Mouse (Mus musculus): Measurements from ENCODE around the gene Tbc1d24. TPM values are rescaled to one million over a fixed set of nuclear protein-coding genes. Genes with fewer than 3 reads are reported as not detected.

Gene Tbc1d24
- polyA plus RNA-seq, 1 experiment from 2014 or later = 13.0 TPM

- Histone ChIP-seq H3K36me3 (peaks cover 65% of the 10 kb centered on the region), H3K4me3 (no peak overlapping the region), H3K27ac (no peak overlapping the region), H3K27me3 (replicated peaks) (no peaks in the 10 kb centered on the region), H3K9me3 (no peaks in the 10 kb centered on the region), H3K4me1 (peaks cover 5% of the 10 kb centered on the region), H3K4me2 (replicated peaks) (no peak overlapping the region), H3K9ac (no peak overlapping the region)
- 90% methylated on average over 10 of the region's 10 CpGs for WGBS
- ATAC-seq (ENCODE audit: low FRiP score, low read depth) = no peak
These were observed 19.4 kb upstream of the Tbc1d24 start for GRCm38 (mm10) chr17:24224741-24225140.

- H3K4me3 ChIP-seq = no peak overlapping the region
- no peaks in the 10 kb centered on the region for H3K27me3 ChIP-seq (replicated peaks)
- H3K36me3 ChIP-seq = peaks cover 58% of the 10 kb centered on the region
- H3K9ac ChIP-seq = no peak overlapping the region
- H3K27ac ChIP-seq = no peak overlapping the region
- no peak for ATAC-seq (ENCODE audit: low FRiP score, low read depth)
- no peak overlapping the region for H3K4me2 ChIP-seq (replicated peaks)
- H3K4me1 ChIP-seq = peaks cover 11% of the 10 kb centered on the region
- 93% methylated on average over 5 of the region's 5 CpGs for WGBS
- no peaks in the 10 kb centered on the region for H3K9me3 ChIP-seq
These were observed 18.2 kb upstream of the Tbc1d24 start for GRCm38 (mm10) chr17:24223513-24223912.

GRCm38 (mm10) chr17:24222653-24223052, 17.3 kb upstream of the Tbc1d24 start:
- Histone ChIP-seq H3K4me3 (no peak overlapping the region), H3K9ac (no peak overlapping the region), H3K4me2 (replicated peaks) (no peak overlapping the region), H3K27me3 (replicated peaks) (no peaks in the 10 kb centered on the region), H3K27ac (no peak overlapping the region), H3K36me3 (peaks cover 57% of the 10 kb centered on the region), H3K9me3 (no peaks in the 10 kb centered on the region), H3K4me1 (peaks cover 11% of the 10 kb centered on the region)
- 81% methylated on average over 6 of the region's 6 CpGs for WGBS
- no peak for ATAC-seq (ENCODE audit: low FRiP score, low read depth)

GRCm38 (mm10) chr17:24220435-24221411, 15.4 kb upstream of the Tbc1d24 start, which contains the start of gene Tedc2:
Tedc2 (minus strand) TSS chr17:24220851.
- Histone ChIP-seq H3K9me3 (no peaks in the 10 kb centered on the region), H3K27me3 (replicated peaks) (no peaks in the 10 kb centered on the region), H3K4me2 (replicated peaks) (peak within 1 kb of the TSS; percentile 94), H3K9ac (peak within 1 kb of the TSS; percentile 75), H3K36me3 (peaks cover 56% of the 10 kb centered on the region), H3K4me1 (peaks cover 11% of the 10 kb centered on the region), H3K27ac (no peak within 1 kb of the TSS), H3K4me3 (peak within 1 kb of the TSS; percentile 73)
- peak; percentile 94 for ATAC-seq (ENCODE audit: low FRiP score, low read depth)
- 5% methylated on average over 41 of the region's 41 CpGs for WGBS

GRCm38 (mm10) chr17:24216836-24217235, 11.5 kb upstream of the Tbc1d24 start:
- WGBS = 58% methylated on average over 4 of the region's 4 CpGs
- peaks cover 33% of the 10 kb centered on the region for H3K36me3 ChIP-seq

GRCm38 (mm10) chr17:24213186-24213585, 7.8 kb upstream of the Tbc1d24 start:
- ATAC-seq (ENCODE audit: low FRiP score, low read depth) = no peak
- Histone ChIP-seq H3K27me3 (replicated peaks) (peaks cover 7% of the 10 kb centered on the region; the same call in 1 of the 2 replicates), H3K4me2 (replicated peaks) (no peak overlapping the region), H3K4me1 (peaks cover 43% of the 10 kb centered on the region), H3K4me3 (no peak overlapping the region), H3K36me3 (peaks cover 30% of the 10 kb centered on the region), H3K9me3 (no peaks in the 10 kb centered on the region), H3K27ac (no peak overlapping the region), H3K9ac (no peak overlapping the region)
- 76% methylated on average over 6 of the region's 6 CpGs for WGBS

More at GRCm38 (mm10) chr17:24216836-24217235, 11.5 kb upstream of the Tbc1d24 start:
- H3K9ac ChIP-seq = no peak overlapping the region
- no peak overlapping the region for H3K4me2 ChIP-seq (replicated peaks)
- peaks cover 18% of the 10 kb centered on the region for H3K4me1 ChIP-seq
- H3K27ac ChIP-seq = no peak overlapping the region
- H3K9me3 ChIP-seq = no peaks in the 10 kb centered on the region
- 0 out of 2 replicates have a peak, but pooled peaks cover 4% of the 10 kb centered on the region for H3K27me3 ChIP-seq (replicated peaks)
- H3K4me3 ChIP-seq = no peak overlapping the region
- ATAC-seq (ENCODE audit: low FRiP score, low read depth) = no peak

GRCm38 (mm10) chr17:24212441-24213018, 7.2 kb upstream of the Tbc1d24 start:
- Histone ChIP-seq H3K4me3 (peak overlapping the region; percentile 54; the same call in 1 of the 2 replicates), H3K27ac (no peak overlapping the region), H3K27me3 (replicated peaks) (peaks cover 14% of the 10 kb centered on the region), H3K36me3 (peaks cover 24% of the 10 kb centered on the region), H3K9me3 (no peaks in the 10 kb centered on the region), H3K4me2 (replicated peaks) (peak overlapping the region; percentile 96), H3K4me1 (peaks cover 50% of the 10 kb centered on the region), H3K9ac (no peak overlapping the region)
- 30% methylated on average over 5 of the region's 5 CpGs for WGBS
- no peak for ATAC-seq (ENCODE audit: low FRiP score, low read depth)

GRCm38 (mm10) chr17:24211631-24212440, 6.5 kb upstream of the Tbc1d24 start:
- 2% methylated on average over 37 of the region's 37 CpGs for WGBS
- peak; percentile 45 for ATAC-seq (ENCODE audit: low FRiP score, low read depth)
- peak overlapping the region; percentile 96 for H3K4me2 ChIP-seq (replicated peaks)
- peak overlapping the region; percentile 64; the same call in 1 of the 2 replicates for H3K27ac ChIP-seq
- peaks cover 21% of the 10 kb centered on the region for H3K27me3 ChIP-seq (replicated peaks)
- H3K9ac ChIP-seq = peak overlapping the region; percentile 74
- H3K4me3 ChIP-seq = peak overlapping the region; percentile 54
- no peaks in the 10 kb centered on the region for H3K9me3 ChIP-seq
- H3K36me3 ChIP-seq = peaks cover 19% of the 10 kb centered on the region
- peaks cover 57% of the 10 kb centered on the region for H3K4me1 ChIP-seq

GRCm38 (mm10) chr17:24210591-24210990, 5.2 kb upstream of the Tbc1d24 start:
- WGBS = 92% methylated on average over 3 of the region's 3 CpGs
- Histone ChIP-seq H3K9me3 (no peaks in the 10 kb centered on the region), H3K4me1 (peaks cover 69% of the 10 kb centered on the region), H3K36me3 (peaks cover 7% of the 10 kb centered on the region), H3K27ac (no peak overlapping the region), H3K27me3 (replicated peaks) (peaks cover 25% of the 10 kb centered on the region), H3K4me2 (replicated peaks) (peak overlapping the region; percentile 96), H3K9ac (0 out of 2 replicates have a peak overlapping the region, but pooled peaks have one; percentile 74), H3K4me3 (no peak overlapping the region)
- no peak for ATAC-seq (ENCODE audit: low FRiP score, low read depth)

- peaks cover 73% of the 10 kb centered on the region for H3K4me1 ChIP-seq
- ATAC-seq (ENCODE audit: low FRiP score, low read depth) = no peak
- no peaks in the 10 kb centered on the region for H3K9me3 ChIP-seq
- 82% methylated on average over 3 of the region's 3 CpGs for WGBS
- H3K4me2 ChIP-seq (replicated peaks) = peak overlapping the region; percentile 93
- peaks cover 25% of the 10 kb centered on the region for H3K27me3 ChIP-seq (replicated peaks)
- no peaks in the 10 kb centered on the region for H3K36me3 ChIP-seq
- no peak overlapping the region for H3K9ac ChIP-seq
- no peak overlapping the region for H3K27ac ChIP-seq
- H3K4me3 ChIP-seq = no peak overlapping the region
These were observed 4.5 kb upstream of the Tbc1d24 start for GRCm38 (mm10) chr17:24209916-24210240.

GRCm38 (mm10) chr17:24209043-24209915, 3.9 kb upstream of the Tbc1d24 start, which contains the start of gene Ntn3:
Ntn3 (minus strand) TSS chr17:24209531.
- Histone ChIP-seq H3K9me3 (no peaks in the 10 kb centered on the region), H3K4me3 (peak within 1 kb of the TSS; percentile 50), H3K27ac (peak within 1 kb of the TSS; percentile 62), H3K27me3 (replicated peaks) (peaks cover 25% of the 10 kb centered on the region), H3K9ac (peak within 1 kb of the TSS; percentile 80), H3K36me3 (no peaks in the 10 kb centered on the region), H3K4me2 (replicated peaks) (peak within 1 kb of the TSS; percentile 93), H3K4me1 (peaks cover 79% of the 10 kb centered on the region)
- under 1% methylated on average over 41 of the region's 43 CpGs for WGBS
- peak; percentile 23 for ATAC-seq (ENCODE audit: low FRiP score, low read depth)

Measured in neural tube, embryonic 12.5 days (tissue).